Mouse (Mus musculus): ENCODE measurements around the gene Pinlyp.

DNA sequence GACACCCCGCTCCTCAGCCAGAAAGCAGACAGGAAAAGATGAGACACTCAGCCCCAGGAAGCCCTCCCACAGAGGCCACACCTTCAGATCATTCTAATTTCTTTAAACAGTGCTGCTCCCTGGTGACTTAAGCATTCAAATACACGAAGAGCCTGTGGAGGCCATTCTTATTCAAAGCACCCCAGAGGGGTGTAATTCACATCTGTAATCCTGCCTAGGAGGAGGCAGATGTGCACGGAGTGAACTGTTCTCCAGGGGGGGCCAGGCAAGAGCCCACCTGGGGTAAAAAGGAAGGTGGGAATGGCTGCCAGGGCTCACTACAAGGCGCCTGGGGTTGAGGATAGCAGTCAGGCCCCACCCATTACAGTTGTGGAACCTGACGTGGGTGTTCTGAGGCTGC is 28.8 kb downstream of the Pinlyp start:
- TF ChIP-seq POLR2A (IDR thresholded peaks at IDR 0.05; ENCODE audit: extremely low read depth, insufficient read depth, low read length): no peak
- TF ChIP-seq CTCF (IDR thresholded peaks at IDR 0.05; ENCODE audit: low read depth, low read length): no peak

All from liver, adult 2 months (tissue).